In genomic region chr17:3305926-3306325, GRCm38 (mm10) we compare ENCODE assay signal across 14 mouse cellular contexts. TPM values are rescaled to one million over a fixed set of nuclear protein-coding genes. Genes with fewer than 3 reads are reported as not detected.
DNase-seq lines count a peak whose midpoint lies in the region; ATAC-seq and TF ChIP-seq lines count a peak whose summit lies in the region.
"Had no signal": no experiment of that assay in that cellular context is flagged by ENCODE, and none has a peak within 500 bp of the region (broad histone marks: within the 10 kb centered on the region; RNA-seq: fewer than 3 reads in every experiment).

No protein-coding gene starts in this region.

- H3K27ac ChIP-seq in lung, postnatal 0 days (ENCODE audit: low read length) = no peak overlapping the region
- H3K27ac ChIP-seq in heart, embryonic 12.5 days (ENCODE audit: poor library complexity, severe bottlenecking) = no peak overlapping the region
- H3K27ac ChIP-seq in neural tube, embryonic 15.5 days (replicated peaks) = peak overlapping the region; percentile 61
- H3K27ac ChIP-seq: forebrain, embryonic 13.5 days; hindbrain, embryonic 15.5 days; liver, embryonic 14.5 days had no signal

- no peak for TF ChIP-seq CTCF in lung, postnatal 0 days (IDR thresholded peaks at IDR 0.05)
- TF ChIP-seq CTCF in lung, adult 2 months (IDR thresholded peaks at IDR 0.05; ENCODE audit: insufficient read depth, low read length) = no peak

- no peaks in the 10 kb centered on the region for H3K4me1 ChIP-seq in lung, postnatal 0 days (ENCODE audit: insufficient read depth, low read depth, low read length)
- no peaks in the 10 kb centered on the region for H3K4me1 ChIP-seq in lung, adult 2 months (ENCODE audit: control insufficient read depth, insufficient read depth, low read length)
- no peaks in the 10 kb centered on the region for H3K4me1 ChIP-seq in heart, embryonic 12.5 days (replicated peaks)
- H3K4me1 ChIP-seq in neural tube, embryonic 15.5 days = peaks cover 4% of the 10 kb centered on the region
- H3K4me1 ChIP-seq: forebrain, embryonic 13.5 days had no signal

- no peak overlapping the region for H3K9ac ChIP-seq in lung, postnatal 0 days (replicated peaks; ENCODE audit: low read depth)
- H3K9ac ChIP-seq in heart, embryonic 12.5 days = no peak overlapping the region
- no peak overlapping the region for H3K9ac ChIP-seq in neural tube, embryonic 15.5 days (replicated peaks)
- H3K9ac ChIP-seq: forebrain, embryonic 13.5 days; hindbrain, embryonic 15.5 days; liver, embryonic 14.5 days had no signal

- TF ChIP-seq POLR2A in lung, adult 2 months (IDR thresholded peaks at IDR 0.05; ENCODE audit: borderline replicate concordance, extremely low read depth, low read depth, low read length) = no peak

- no peaks in the 10 kb centered on the region for H3K27me3 ChIP-seq in lung, postnatal 0 days (replicated peaks; ENCODE audit: insufficient read depth, low read length)
- H3K27me3 ChIP-seq in heart, embryonic 12.5 days (replicated peaks) = no peaks in the 10 kb centered on the region
- H3K27me3 ChIP-seq in neural tube, embryonic 15.5 days (replicated peaks) = no peaks in the 10 kb centered on the region
- H3K27me3 ChIP-seq: forebrain, embryonic 13.5 days; hindbrain, embryonic 15.5 days had no signal

- no peaks in the 10 kb centered on the region for H3K36me3 ChIP-seq in lung, postnatal 0 days (ENCODE audit: insufficient read depth, low read length)
- peaks cover 12% of the 10 kb centered on the region for H3K36me3 ChIP-seq in heart, embryonic 12.5 days
- H3K36me3 ChIP-seq in neural tube, embryonic 15.5 days = peaks cover 2% of the 10 kb centered on the region; the same call in 1 of the 2 replicates
- H3K36me3 ChIP-seq: hindbrain, embryonic 15.5 days had no signal

- no peak overlapping the region for H3K4me3 ChIP-seq in lung, postnatal 0 days (ENCODE audit: low read depth, low read length)
- no peak overlapping the region for H3K4me3 ChIP-seq in lung, adult 2 months (replicated peaks; ENCODE audit: extremely low read depth, low read depth, low read length)
- H3K4me3 ChIP-seq in heart, embryonic 12.5 days = no peak overlapping the region
- H3K4me3 ChIP-seq in neural tube, embryonic 15.5 days (replicated peaks) = no peak overlapping the region
- H3K4me3 ChIP-seq: forebrain, embryonic 13.5 days; hindbrain, embryonic 15.5 days; myocyte had no signal

- no peak overlapping the region for H3K4me2 ChIP-seq in lung, postnatal 0 days (replicated peaks; ENCODE audit: low read depth, low read length)
- H3K4me2 ChIP-seq in heart, embryonic 12.5 days = no peak overlapping the region
- no peak overlapping the region for H3K4me2 ChIP-seq in neural tube, embryonic 15.5 days
- H3K4me2 ChIP-seq: forebrain, embryonic 13.5 days; hindbrain, embryonic 15.5 days had no signal

- no peak for TF ChIP-seq EP300 in lung, postnatal 0 days (IDR thresholded peaks at IDR 0.05)

- H3K9me3 ChIP-seq in lung, postnatal 0 days (ENCODE audit: low read length) = no peaks in the 10 kb centered on the region
- H3K9me3 ChIP-seq in heart, embryonic 12.5 days (replicated peaks) = 0 out of 2 replicates have a peak, but pooled peaks cover 3% of the 10 kb centered on the region
- H3K9me3 ChIP-seq in neural tube, embryonic 15.5 days (replicated peaks) = no peaks in the 10 kb centered on the region
- H3K9me3 ChIP-seq: forebrain, embryonic 13.5 days; hindbrain, embryonic 15.5 days had no signal

- no peak for DNase-seq in lung, postnatal 0 days (ENCODE audit: low spot score)
- no peak for DNase-seq in lung, adult 2 months
- DNase-seq in kidney, postnatal 25 days = peak; percentile 17 to 62
- no peak for DNase-seq in urinary bladder, adult 18-20 months (ENCODE audit: low spot score in 2 of 2)
- no peak for DNase-seq in yolk sac, embryonic 10.5 days (ENCODE audit: low spot score)
- no peak for DNase-seq in thymus, postnatal 36 days
- DNase-seq: cerebellum, adult 8-10 months; gastrocnemius, postnatal 36 days had no signal

- whole genome bisulfite sequencing in lung, postnatal 0 days = 33% methylated on average over 2 of the region's 2 CpGs
- 46% methylated on average over 2 of the region's 2 CpGs for WGBS in lung, adult 2 months
- WGBS in heart, embryonic 12.5 days = 38% methylated on average over 2 of the region's 2 CpGs
- 37% methylated on average over 2 of the region's 2 CpGs for WGBS in neural tube, embryonic 15.5 days

- peak; percentile 33; the same call in 1 of the 2 replicates for ATAC-seq in lung, postnatal 0 days
- ATAC-seq in heart, embryonic 12.5 days (ENCODE audit: insufficient number of reproducible peaks, low FRiP score) = peak; percentile 53; the same call in 1 of the 2 replicates
- 0 out of 2 replicates have a peak, but pooled peaks have one; percentile 35 for ATAC-seq in neural tube, embryonic 15.5 days (ENCODE audit: low FRiP score)
- ATAC-seq: forebrain, embryonic 13.5 days had no signal

RNA-seq across cellular contexts. Expression of gene Tiam2, which starts 20.4 kb away (rescaled TPM):
- 2.4 and 4.2 TPM in 2 replicates for polyA plus RNA-seq in lung, postnatal 0 days (2015; fragmentation: Nextera tagmentation; extraction: Ambion mirVana)
- 0.80 and 1.3 TPM in 2 replicates for polyA plus RNA-seq in lung, adult 2 months (2012; rRNA removed)
- polyA plus RNA-seq in heart, embryonic 12.5 days (2016; fragmentation: Nextera tagmentation; extraction: Ambion mirVana) = 4.4 and 5.6 TPM in 2 replicates
- polyA plus RNA-seq in neural tube, embryonic 15.5 days (2015; fragmentation: Nextera tagmentation; extraction: Ambion mirVana) = 5.3 and 5.6 TPM in 2 replicates

Comparison
In these comparisons a context has a peak if more than half of its experiments do, and no peak if none do; other contexts are left out.
1. DNase-seq: peak in kidney, postnatal 25 days (2 of 2); none in lung, postnatal 0 days (single experiment), lung, adult 2 months (single experiment), urinary bladder, adult 18-20 months (0 of 2), yolk sac, embryonic 10.5 days (single experiment) and thymus, postnatal 36 days (0 of 2).
2. Peak in every context shown above with its lines, with median percentiles within 50 percentile points of each other: ATAC-seq.